Comparison of ENCODE assay signal across 8 mouse cellular contexts in the genomic region with DNA sequence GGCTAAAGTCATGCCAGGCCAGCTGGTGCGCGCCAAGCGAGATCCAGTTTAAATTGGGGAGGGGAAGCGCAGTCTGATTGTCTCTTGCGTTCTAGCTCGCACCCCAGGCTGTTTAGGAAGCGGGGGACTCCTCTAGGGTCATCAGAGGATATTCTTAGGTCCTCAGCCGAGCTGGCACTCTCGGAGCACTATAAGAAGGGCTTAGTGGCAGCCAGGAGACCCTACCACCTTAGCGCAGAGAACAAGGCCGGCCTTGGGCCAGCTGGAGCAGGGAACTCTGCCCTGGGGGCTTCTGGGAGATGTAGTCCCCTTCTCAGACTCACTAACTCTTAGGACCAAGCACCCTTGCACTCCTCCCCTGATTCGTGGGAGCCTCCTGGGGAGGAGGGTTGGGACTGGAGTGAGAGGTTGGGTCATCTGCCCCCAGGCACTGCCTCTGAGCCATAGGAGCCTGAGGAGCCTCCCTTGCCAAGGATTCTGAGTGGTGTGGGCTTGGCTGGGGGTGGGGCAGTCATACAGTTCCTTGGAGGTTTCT. TPM values are rescaled to one million over a fixed set of nuclear protein-coding genes. Genes with fewer than 3 reads are reported as not detected.
A peak's percentile ranks its signal among the peaks of the same experiment; 100 is the strongest.
DNase-seq lines count a peak whose midpoint lies in the region; ATAC-seq and TF ChIP-seq lines count a peak whose summit lies in the region.

No protein-coding gene starts in this region.

- H3K4me2 ChIP-seq in forebrain, embryonic 11.5 days (ENCODE audit: low read depth, low read length, severe bottlenecking): peak overlapping the region; percentile 89
- peak overlapping the region; percentile 80 for H3K4me2 ChIP-seq in midbrain, embryonic 11.5 days

- peak; percentile 1; the same call in 1 of the 2 replicates for TF ChIP-seq POLR2A in thymus, adult 2 months (IDR thresholded peaks at IDR 0.05; ENCODE audit: control insufficient read depth, extremely low read depth, insufficient read depth, low read length, poor library complexity)

- peaks cover 34% of the 10 kb centered on the region for H3K4me1 ChIP-seq in forebrain, embryonic 11.5 days (replicated peaks; ENCODE audit: control insufficient read depth, insufficient read depth, low read length)
- H3K4me1 ChIP-seq in hindbrain, embryonic 10.5 days (replicated peaks): peaks cover 82% of the 10 kb centered on the region
- peaks cover 55% of the 10 kb centered on the region for H3K4me1 ChIP-seq in midbrain, embryonic 11.5 days (ENCODE audit: control insufficient read depth, insufficient read depth, low read length)
- peaks cover 44% of the 10 kb centered on the region for H3K4me1 ChIP-seq in thymus, adult 2 months (replicated peaks; ENCODE audit: control insufficient read depth, insufficient read depth, low read length)

- H3K4me3 ChIP-seq in forebrain, embryonic 11.5 days (ENCODE audit: low read depth, low read length): peak overlapping the region; percentile 96
- peak overlapping the region; percentile 96 for H3K4me3 ChIP-seq in hindbrain, embryonic 10.5 days
- H3K4me3 ChIP-seq in midbrain, embryonic 11.5 days (ENCODE audit: low read depth, low read length): peak overlapping the region; percentile 66
- H3K4me3 ChIP-seq in thymus, adult 2 months (ENCODE audit: control insufficient read depth, insufficient read depth, low read length): peak overlapping the region; percentile 93

- ATAC-seq in forebrain, embryonic 11.5 days (replicated peaks; ENCODE audit: low FRiP score): peak; percentile 25; the same call in 1 of the 2 replicates
- ATAC-seq in midbrain, embryonic 11.5 days (ENCODE audit: low FRiP score): peak; percentile 51

- intact Hi-C loops in left cerebral cortex, postnatal 4 days (cut with DNase I): no loop called here

- WGBS in forebrain, embryonic 11.5 days: under 1% methylated on average over 12 of the region's 12 CpGs
- under 1% methylated on average over 12 of the region's 12 CpGs for WGBS in hindbrain, embryonic 10.5 days
- WGBS in midbrain, embryonic 11.5 days: under 1% methylated on average over 12 of the region's 12 CpGs
- 1% methylated on average over 12 of the region's 12 CpGs for WGBS in thymus, adult 2 months

- TF ChIP-seq CTCF in thymus, adult 2 months (IDR thresholded peaks at IDR 0.05; ENCODE audit: borderline replicate concordance, control insufficient read depth, extremely low read depth, insufficient read depth, low read length, poor library complexity): no peak

- H3K9me3 ChIP-seq in forebrain, embryonic 11.5 days (ENCODE audit: control insufficient read depth, low read length): no peaks in the 10 kb centered on the region
- H3K9me3 ChIP-seq in hindbrain, embryonic 10.5 days: no peaks in the 10 kb centered on the region
- H3K9me3 ChIP-seq in midbrain, embryonic 11.5 days (ENCODE audit: control insufficient read depth, low read length): no peaks in the 10 kb centered on the region

- peak overlapping the region; percentile 89 for H3K9ac ChIP-seq in forebrain, embryonic 11.5 days (ENCODE audit: low read length)
- H3K9ac ChIP-seq in midbrain, embryonic 11.5 days (ENCODE audit: low read length): peak overlapping the region; percentile 80

- H3K36me3 ChIP-seq in forebrain, embryonic 11.5 days (ENCODE audit: control insufficient read depth, insufficient read depth, low read length): no peaks in the 10 kb centered on the region
- H3K36me3 ChIP-seq in hindbrain, embryonic 10.5 days: no peaks in the 10 kb centered on the region
- H3K36me3 ChIP-seq in midbrain, embryonic 11.5 days (ENCODE audit: control insufficient read depth, insufficient read depth, low read length): no peaks in the 10 kb centered on the region
- no peaks in the 10 kb centered on the region for H3K36me3 ChIP-seq in thymus, adult 2 months (ENCODE audit: control insufficient read depth, insufficient read depth, low read length)

- H3K27me3 ChIP-seq in forebrain, embryonic 11.5 days (ENCODE audit: control insufficient read depth, insufficient read depth, low read length): no peaks in the 10 kb centered on the region
- H3K27me3 ChIP-seq in hindbrain, embryonic 10.5 days (ENCODE audit: insufficient read depth, poor library complexity, severe bottlenecking): peaks cover 12% of the 10 kb centered on the region; the same call in 1 of the 2 replicates
- no peaks in the 10 kb centered on the region for H3K27me3 ChIP-seq in midbrain, embryonic 11.5 days (ENCODE audit: control insufficient read depth, insufficient read depth, low read length)
- H3K27me3 ChIP-seq in thymus, adult 2 months (ENCODE audit: control insufficient read depth, insufficient read depth, low read length): no peaks in the 10 kb centered on the region

- peak; percentile 61 for DNase-seq in layer of hippocampus, adult 11-12 months (ENCODE audit: low spot score)
- no peak for DNase-seq in layer of hippocampus, postnatal 14 days (ENCODE audit: low spot score in 2 of 2)
- DNase-seq in adrenal gland, postnatal 10 days: peak; percentile 83
- peak; percentile 83 for DNase-seq in forebrain, embryonic 11.5 days (ENCODE audit: low spot score)
- DNase-seq in hindbrain, embryonic 10.5 days (ENCODE audit: low spot score): peak; percentile 77
- DNase-seq in left cerebral cortex, postnatal 4 days: peak; percentile 74
- DNase-seq in midbrain, embryonic 11.5 days (ENCODE audit: low spot score, missing footprints): peak; percentile 95
- DNase-seq in thymus, adult 2 months: peak; percentile 63

- H3K27ac ChIP-seq in forebrain, embryonic 11.5 days (ENCODE audit: low read depth, low read length): peak overlapping the region; percentile 90; the same call in 1 of the 2 replicates
- peak overlapping the region; percentile 96 for H3K27ac ChIP-seq in hindbrain, embryonic 10.5 days
- H3K27ac ChIP-seq in midbrain, embryonic 11.5 days (ENCODE audit: low read depth, low read length): no peak overlapping the region; the same call in 1 of the 2 replicates
- peak overlapping the region; percentile 8; the same call in 1 of the 2 replicates for H3K27ac ChIP-seq in thymus, adult 2 months (ENCODE audit: control insufficient read depth, insufficient read depth, low read length)

RNA-seq across cellular contexts. Expression of gene Bcl9l, which starts 1.0 kb away (rescaled TPM):
- 10 to 100 TPM; 76.1 to 76.3 TPM for total RNA-seq in layer of hippocampus, postnatal 14 days (2021)
- 10 to 100 TPM; 64.6 to 72.6 TPM for total RNA-seq in adrenal gland, postnatal 10 days (2021)
- polyA plus RNA-seq in forebrain, embryonic 11.5 days (2014; fragmentation: Nextera tagmentation; extraction: Ambion mirVana): 8.7 and 10.6 TPM in 2 replicates
- polyA plus RNA-seq in hindbrain, embryonic 10.5 days (2016; fragmentation: Nextera tagmentation; extraction: Ambion mirVana): 4.6 and 7.3 TPM in 2 replicates
- 100 to 1,000 TPM; 109 to 113 TPM for total RNA-seq in left cerebral cortex, postnatal 4 days (2021)
- polyA plus RNA-seq in midbrain, embryonic 11.5 days (2014; fragmentation: Nextera tagmentation; extraction: Ambion mirVana): 5.6 and 6.4 TPM in 2 replicates
- polyA plus RNA-seq in thymus, adult 2 months (2012; rRNA removed): 38.7 and 50.4 TPM in 2 replicates

RNA-seq across cellular contexts. Expression of gene Upk2, which starts 28.8 kb away (rescaled TPM):
- not detected for total RNA-seq in layer of hippocampus, postnatal 14 days (2021)
- not detected for total RNA-seq in adrenal gland, postnatal 10 days (2021)
- polyA plus RNA-seq in forebrain, embryonic 11.5 days (2014; fragmentation: Nextera tagmentation; extraction: Ambion mirVana): not detected in 2 replicates
- 0.14 TPM in 1 of 2 replicates, not detected in the other for polyA plus RNA-seq in hindbrain, embryonic 10.5 days (2016; fragmentation: Nextera tagmentation; extraction: Ambion mirVana)
- not detected for total RNA-seq in left cerebral cortex, postnatal 4 days (2021)
- not detected in 2 replicates for polyA plus RNA-seq in midbrain, embryonic 11.5 days (2014; fragmentation: Nextera tagmentation; extraction: Ambion mirVana)
- polyA plus RNA-seq in thymus, adult 2 months (2012; rRNA removed): 1.4 and 1.6 TPM in 2 replicates

RNA-seq across cellular contexts. Expression of gene Foxr1, which starts 42.6 kb away (rescaled TPM):
- not detected for total RNA-seq in layer of hippocampus, postnatal 14 days (2021)
- not detected for total RNA-seq in adrenal gland, postnatal 10 days (2021)
- not detected in 2 replicates for polyA plus RNA-seq in forebrain, embryonic 11.5 days (2014; fragmentation: Nextera tagmentation; extraction: Ambion mirVana)
- polyA plus RNA-seq in hindbrain, embryonic 10.5 days (2016; fragmentation: Nextera tagmentation; extraction: Ambion mirVana): not detected in 2 replicates
- total RNA-seq in left cerebral cortex, postnatal 4 days (2021): not detected
- not detected in 2 replicates for polyA plus RNA-seq in midbrain, embryonic 11.5 days (2014; fragmentation: Nextera tagmentation; extraction: Ambion mirVana)
- polyA plus RNA-seq in thymus, adult 2 months (2012; rRNA removed): 0.08 and 0.22 TPM in 2 replicates

Comparison
In these comparisons a context has a peak if more than half of its experiments do, and no peak if none do; other contexts are left out.
1. DNase-seq: peak in layer of hippocampus, adult 11-12 months (single experiment), adrenal gland, postnatal 10 days (single experiment), forebrain, embryonic 11.5 days (single experiment), hindbrain, embryonic 10.5 days (single experiment), left cerebral cortex, postnatal 4 days (single experiment), midbrain, embryonic 11.5 days (single experiment) and thymus, adult 2 months (single experiment); none in layer of hippocampus, postnatal 14 days (0 of 2).
2. Peak in every context shown above with its lines, with median percentiles within 50 percentile points of each other: H3K4me3 ChIP-seq.